Mouse (Mus musculus) liver, embryonic 12.5 days (tissue): ENCODE measurements around the gene Gm10799. TPM values are rescaled to one million over a fixed set of nuclear protein-coding genes. Genes with fewer than 3 reads are reported as not detected.
A peak's percentile ranks its signal among the peaks of the same experiment; 100 is the strongest.

ENCODE experiments used
- ATAC-seq: fragments of 200-750 bp; cut with Nextera tagmentation; 2 replicates; pipeline ENCODE4 v1.8.0; 2017; ENCODE audit warnings: moderate number of reproducible peaks, mild to moderate bottlenecking, moderate library complexity
- H3K27ac ChIP-seq: fragments of 300-500 bp; sonication (generic); 2 replicates; pipeline ENCODE4 v1.5.1; 2016; ENCODE audit warnings: mild to moderate bottlenecking
- H3K27me3 ChIP-seq: fragments of 300-500 bp; sonication (generic); replicated peaks from 2 replicates; pipeline ENCODE4 v1.6.1; 2016; ENCODE audit warnings: mild to moderate bottlenecking, moderate library complexity
- H3K36me3 ChIP-seq: fragments of 300-500 bp; sonication (generic); 2 replicates; pipeline ENCODE4 v1.6.1; 2016; ENCODE audit warnings: mild to moderate bottlenecking, moderate library complexity
- H3K4me1 ChIP-seq: fragments of 300-500 bp; sonication (generic); 2 replicates; pipeline ENCODE4 v1.6.1; 2016
- H3K4me2 ChIP-seq: fragments of 300-500 bp; sonication (generic); 2 replicates; pipeline ENCODE4 v1.6.1; 2016; ENCODE audit warnings: mild to moderate bottlenecking, moderate library complexity
- H3K4me3 ChIP-seq: fragments of 300-500 bp; sonication (generic); 2 replicates; pipeline ENCODE4 v1.5.1; 2016; ENCODE audit warnings: mild to moderate bottlenecking, moderate library complexity
- H3K9ac ChIP-seq: fragments of 300-500 bp; sonication (generic); 2 replicates; pipeline ENCODE4 v1.6.1; 2016; ENCODE audit warnings: mild to moderate bottlenecking, moderate library complexity
- H3K9me3 ChIP-seq: fragments of 300-500 bp; sonication (generic); replicated peaks from 2 replicates; pipeline ENCODE4 v1.6.1; 2016; ENCODE audit warnings: mild to moderate bottlenecking, moderate library complexity
- whole genome bisulfite sequencing: fragments of 180-500 bp; shearing (Covaris S2); methylation state at CpG from one replicate; pipeline ENCODE4 v1.1.7; 2016; ENCODE audit not compliant: insufficient replicate concordance; 5-methylcytosine and 5-hydroxymethylcytosine counted together
- polyA plus RNA-seq: library from polyadenylated mRNA; unstranded; fragments of >200 nt; fragmentation: Nextera tagmentation; extraction: Ambion mirVana; gene quantifications from 2 replicates; pipeline ENCODE4 v1.2.1, GENCODE M21; 2016

Gm10799 gene
- polyA plus RNA-seq, 1 experiment from 2014 or later, result not detected

- whole genome bisulfite sequencing, result 58% methylated on average over 2 of the region's 2 CpGs
- ATAC-seq, result peak; percentile 85
- peaks cover 44% of the 10 kb centered on the region for H3K4me1 ChIP-seq
Measured at GRCm38 (mm10) chr2:104064152-104064551, 4.2 kb downstream of the Gm10799 start.

GRCm38 (mm10) chr2:104062665-104063064, 5.7 kb downstream of the Gm10799 start:
- H3K27me3 ChIP-seq, result no peaks in the 10 kb centered on the region
- H3K9ac ChIP-seq, result no peak overlapping the region
- no peaks in the 10 kb centered on the region for H3K9me3 ChIP-seq
- H3K27ac ChIP-seq, result no peak overlapping the region
- peaks cover 35% of the 10 kb centered on the region for H3K4me1 ChIP-seq
- no peak overlapping the region for H3K4me3 ChIP-seq
- H3K4me2 ChIP-seq, result no peak overlapping the region
- ATAC-seq, result no peak
- peaks cover 42% of the 10 kb centered on the region for H3K36me3 ChIP-seq

More at GRCm38 (mm10) chr2:104064152-104064551, 4.2 kb downstream of the Gm10799 start:
- no peak overlapping the region for H3K4me2 ChIP-seq
- no peak overlapping the region for H3K27ac ChIP-seq
- no peaks in the 10 kb centered on the region for H3K9me3 ChIP-seq
- H3K36me3 ChIP-seq, result peaks cover 32% of the 10 kb centered on the region
- H3K9ac ChIP-seq, result no peak overlapping the region
- no peak overlapping the region for H3K4me3 ChIP-seq
- no peaks in the 10 kb centered on the region for H3K27me3 ChIP-seq

GRCm38 (mm10) chr2:104060996-104061395, 7.4 kb downstream of the Gm10799 start:
- no peak for ATAC-seq
- Histone ChIP-seq H3K27me3 (no peaks in the 10 kb centered on the region), H3K4me2 (no peak overlapping the region), H3K4me3 (no peak overlapping the region), H3K27ac (no peak overlapping the region), H3K36me3 (peaks cover 45% of the 10 kb centered on the region), H3K4me1 (peaks cover 22% of the 10 kb centered on the region), H3K9ac (no peak overlapping the region), H3K9me3 (no peaks in the 10 kb centered on the region)
- WGBS, result 92% methylated on average over 6 of the region's 6 CpGs

- no peak overlapping the region for H3K27ac ChIP-seq
- no peak overlapping the region for H3K9ac ChIP-seq
- no peak for ATAC-seq
- H3K36me3 ChIP-seq, result peaks cover 53% of the 10 kb centered on the region
- no peaks in the 10 kb centered on the region for H3K27me3 ChIP-seq
- H3K9me3 ChIP-seq, result no peaks in the 10 kb centered on the region
- WGBS, result 81% methylated on average over 10 of the region's 10 CpGs
- H3K4me3 ChIP-seq, result no peak overlapping the region
- H3K4me1 ChIP-seq, result peaks cover 17% of the 10 kb centered on the region
- H3K4me2 ChIP-seq, result no peak overlapping the region
Measured at GRCm38 (mm10) chr2:104059786-104060185, 8.6 kb downstream of the Gm10799 start.

- Histone ChIP-seq H3K9me3 (no peaks in the 10 kb centered on the region), H3K4me2 (no peak overlapping the region), H3K9ac (no peak overlapping the region), H3K27ac (no peak overlapping the region), H3K36me3 (peaks cover 61% of the 10 kb centered on the region), H3K4me3 (no peak overlapping the region), H3K4me1 (peaks cover 9% of the 10 kb centered on the region), H3K27me3 (no peaks in the 10 kb centered on the region)
- ATAC-seq, result no peak
- 90% methylated on average over 4 of the region's 4 CpGs for WGBS
Measured at GRCm38 (mm10) chr2:104058954-104059353, 9.4 kb downstream of the Gm10799 start.

- no peak for ATAC-seq
- no peak overlapping the region for H3K4me2 ChIP-seq
- 0 out of 2 replicates have a peak, but pooled peaks cover 6% of the 10 kb centered on the region for H3K4me1 ChIP-seq
- no peak overlapping the region for H3K9ac ChIP-seq
- H3K9me3 ChIP-seq, result no peaks in the 10 kb centered on the region
- WGBS, result 74% methylated on average over 1 of the region's 1 CpGs
- H3K36me3 ChIP-seq, result peaks cover 67% of the 10 kb centered on the region
- no peak overlapping the region for H3K4me3 ChIP-seq
- no peaks in the 10 kb centered on the region for H3K27me3 ChIP-seq
- H3K27ac ChIP-seq, result no peak overlapping the region
Measured at GRCm38 (mm10) chr2:104058381-104058780, 10.0 kb downstream of the Gm10799 start.

- Histone ChIP-seq H3K4me1 (peaks cover 26% of the 10 kb centered on the region), H3K9ac (0 out of 2 replicates have a peak overlapping the region, but pooled peaks have one; percentile 3), H3K9me3 (no peaks in the 10 kb centered on the region), H3K27ac (peak overlapping the region; percentile 34; the same call in 1 of the 2 replicates), H3K36me3 (peaks cover 77% of the 10 kb centered on the region), H3K4me2 (peak overlapping the region; percentile 4; the same call in 1 of the 2 replicates), H3K4me3 (no peak overlapping the region), H3K27me3 (no peaks in the 10 kb centered on the region)
- WGBS, result 16% methylated on average over 1 of the region's 1 CpGs
- ATAC-seq, result peak; percentile 78
Measured at GRCm38 (mm10) chr2:104044479-104045080, 23.8 kb downstream of the Gm10799 start.

GRCm38 (mm10) chr2:104043624-104044478, 24.5 kb downstream of the Gm10799 start:
- H3K36me3 ChIP-seq, result peaks cover 78% of the 10 kb centered on the region
- no peaks in the 10 kb centered on the region for H3K27me3 ChIP-seq
- no peak overlapping the region for H3K4me3 ChIP-seq
- peaks cover 26% of the 10 kb centered on the region for H3K4me1 ChIP-seq
- no peaks in the 10 kb centered on the region for H3K9me3 ChIP-seq
- H3K4me2 ChIP-seq, result peak overlapping the region; percentile 4; the same call in 1 of the 2 replicates
- no peak overlapping the region for H3K9ac ChIP-seq
- WGBS, result 65% methylated on average over 5 of the region's 5 CpGs
- ATAC-seq, result no peak
- H3K27ac ChIP-seq, result peak overlapping the region; percentile 34; the same call in 1 of the 2 replicates

GRCm38 (mm10) chr2:104042766-104043165, 25.6 kb downstream of the Gm10799 start:
- no peaks in the 10 kb centered on the region for H3K9me3 ChIP-seq
- H3K9ac ChIP-seq, result no peak overlapping the region
- H3K27me3 ChIP-seq, result no peaks in the 10 kb centered on the region
- H3K4me3 ChIP-seq, result no peak overlapping the region
- H3K27ac ChIP-seq, result no peak overlapping the region
- no peak for ATAC-seq
- H3K4me1 ChIP-seq, result peaks cover 26% of the 10 kb centered on the region
- no peak overlapping the region for H3K4me2 ChIP-seq
- peaks cover 76% of the 10 kb centered on the region for H3K36me3 ChIP-seq
- 92% methylated on average over 15 of the region's 15 CpGs for WGBS

GRCm38 (mm10) chr2:104041632-104042031, 26.7 kb downstream of the Gm10799 start:
- H3K27ac ChIP-seq, result no peak overlapping the region

GRCm38 (mm10) chr2:104038236-104038635, 30.1 kb downstream of the Gm10799 start:
- Histone ChIP-seq H3K9me3 (no peaks in the 10 kb centered on the region), H3K4me2 (no peak overlapping the region), H3K4me3 (no peak overlapping the region), H3K27me3 (no peaks in the 10 kb centered on the region), H3K4me1 (peaks cover 23% of the 10 kb centered on the region), H3K9ac (no peak overlapping the region), H3K27ac (no peak overlapping the region), H3K36me3 (peaks cover 84% of the 10 kb centered on the region)
- WGBS, result 87% methylated on average over 2 of the region's 2 CpGs
- no peak for ATAC-seq

More at GRCm38 (mm10) chr2:104041632-104042031, 26.7 kb downstream of the Gm10799 start:
- H3K9ac ChIP-seq, result no peak overlapping the region
- H3K4me1 ChIP-seq, result peaks cover 26% of the 10 kb centered on the region
- no peak overlapping the region for H3K4me2 ChIP-seq
- ATAC-seq, result no peak
- no peak overlapping the region for H3K4me3 ChIP-seq
- H3K36me3 ChIP-seq, result peaks cover 81% of the 10 kb centered on the region
- H3K9me3 ChIP-seq, result no peaks in the 10 kb centered on the region
- 80% methylated on average over 5 of the region's 5 CpGs for WGBS
- H3K27me3 ChIP-seq, result no peaks in the 10 kb centered on the region

GRCm38 (mm10) chr2:104036316-104036715, 32.0 kb downstream of the Gm10799 start:
- 69% methylated on average over 3 of the region's 3 CpGs for WGBS
- Histone ChIP-seq H3K4me2 (no peak overlapping the region), H3K9ac (no peak overlapping the region), H3K27ac (peak overlapping the region; percentile 27), H3K4me3 (no peak overlapping the region), H3K9me3 (no peaks in the 10 kb centered on the region), H3K27me3 (no peaks in the 10 kb centered on the region), H3K4me1 (peaks cover 21% of the 10 kb centered on the region), H3K36me3 (peaks cover 90% of the 10 kb centered on the region)
- no peak for ATAC-seq
